ENCODE assay signal across 11 mouse cellular contexts in the genomic region with DNA sequence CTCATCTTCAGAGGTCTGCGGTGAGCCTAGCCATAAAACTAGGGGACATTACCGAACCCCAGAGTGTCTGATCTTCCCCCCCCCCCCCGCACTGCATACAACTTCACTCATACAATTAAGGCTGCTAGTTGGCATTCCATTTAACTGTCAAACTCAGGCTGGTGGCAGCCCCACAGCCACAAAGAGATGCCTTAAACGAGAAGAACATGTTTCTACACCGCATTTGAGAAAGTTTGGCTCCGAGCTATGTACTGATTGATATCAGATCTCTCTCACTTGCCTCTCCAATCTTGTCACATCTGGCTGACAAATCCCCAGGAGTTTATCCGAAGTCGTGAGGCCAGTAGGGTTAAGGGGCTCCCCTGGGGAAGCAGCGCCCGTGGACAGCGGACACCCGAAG. TPM values are rescaled to one million over a fixed set of nuclear protein-coding genes. Genes with fewer than 3 reads are reported as not detected.
DNase-seq lines count a peak whose midpoint lies in the region; ATAC-seq lines count a peak whose summit lies in the region.
"Had no signal": no experiment of that assay in that cellular context is flagged by ENCODE, and none has a peak within 500 bp of the region (broad histone marks: within the 10 kb centered on the region; RNA-seq: fewer than 3 reads in every experiment).

No protein-coding gene starts in this region.

- no peak overlapping the region for H3K27ac ChIP-seq in kidney, embryonic 14.5 days (ENCODE audit: low read depth, low read length)
- no peak overlapping the region for H3K27ac ChIP-seq in embryonic facial prominence, embryonic 13.5 days
- H3K27ac ChIP-seq in hindbrain, embryonic 14.5 days = no peak overlapping the region
- H3K27ac ChIP-seq in midbrain, embryonic 14.5 days (replicated peaks; ENCODE audit: low read depth, low read length) = no peak overlapping the region
- H3K27ac ChIP-seq: liver, embryonic 13.5 days had no signal

- intact Hi-C loops in left cerebral cortex, postnatal 4 days (cut with DNase I) = no loop called here

- 0 out of 2 replicates have a peak overlapping the region, but pooled peaks have one; percentile 28 for H3K9ac ChIP-seq in kidney, embryonic 14.5 days (ENCODE audit: low read depth, low read length)
- peak overlapping the region; percentile 66 for H3K9ac ChIP-seq in embryonic facial prominence, embryonic 13.5 days
- H3K9ac ChIP-seq in hindbrain, embryonic 14.5 days = no peak overlapping the region
- H3K9ac ChIP-seq in midbrain, embryonic 14.5 days (replicated peaks; ENCODE audit: low read length) = no peak overlapping the region
- H3K9ac ChIP-seq: liver, embryonic 13.5 days had no signal

- peak overlapping the region; percentile 57 for H3K4me3 ChIP-seq in kidney, embryonic 14.5 days (ENCODE audit: low read length)
- peak overlapping the region; percentile 60 for H3K4me3 ChIP-seq in embryonic facial prominence, embryonic 13.5 days
- H3K4me3 ChIP-seq in hindbrain, embryonic 14.5 days (replicated peaks; ENCODE audit: low read length) = peak overlapping the region; percentile 47
- no peak overlapping the region for H3K4me3 ChIP-seq in midbrain, embryonic 14.5 days (replicated peaks; ENCODE audit: low read depth, low read length)

- H3K27me3 ChIP-seq in kidney, embryonic 14.5 days (ENCODE audit: control insufficient read depth, insufficient read depth, low read length) = peaks cover 74% of the 10 kb centered on the region
- H3K27me3 ChIP-seq in embryonic facial prominence, embryonic 13.5 days = peaks cover 82% of the 10 kb centered on the region
- peaks cover 81% of the 10 kb centered on the region for H3K27me3 ChIP-seq in hindbrain, embryonic 14.5 days (ENCODE audit: control insufficient read depth, insufficient read depth, low read length)
- H3K27me3 ChIP-seq in midbrain, embryonic 14.5 days (ENCODE audit: control insufficient read depth, insufficient read depth, low read length) = peaks cover 62% of the 10 kb centered on the region

- H3K9me3 ChIP-seq in kidney, embryonic 14.5 days (ENCODE audit: control insufficient read depth, low read length) = no peaks in the 10 kb centered on the region
- no peaks in the 10 kb centered on the region for H3K9me3 ChIP-seq in embryonic facial prominence, embryonic 13.5 days
- H3K9me3 ChIP-seq in hindbrain, embryonic 14.5 days (ENCODE audit: control insufficient read depth, low read length) = no peaks in the 10 kb centered on the region
- H3K9me3 ChIP-seq in midbrain, embryonic 14.5 days (ENCODE audit: control insufficient read depth, low read length) = no peaks in the 10 kb centered on the region
- H3K9me3 ChIP-seq: liver, embryonic 13.5 days had no signal

- no peak for DNase-seq in kidney, adult 11 months
- no peak for DNase-seq in hindbrain, embryonic 14.5 days (ENCODE audit: low spot score)
- no peak for DNase-seq in midbrain, embryonic 14.5 days
- no peak for DNase-seq in left cerebral cortex, postnatal 4 days
- no peak for DNase-seq in cerebellum, adult 8-10 months
- DNase-seq: adrenal gland, adult 8-10 months; liver, embryonic 13.5 days had no signal

- WGBS in kidney, embryonic 14.5 days = 4% methylated on average over 12 of the region's 12 CpGs
- 1% methylated on average over 12 of the region's 12 CpGs for WGBS in embryonic facial prominence, embryonic 13.5 days
- 8% methylated on average over 12 of the region's 12 CpGs for WGBS in hindbrain, embryonic 14.5 days
- 3% methylated on average over 12 of the region's 12 CpGs for WGBS in midbrain, embryonic 14.5 days

- H3K36me3 ChIP-seq in kidney, embryonic 14.5 days (ENCODE audit: control insufficient read depth, insufficient read depth, low read length) = no peaks in the 10 kb centered on the region
- no peaks in the 10 kb centered on the region for H3K36me3 ChIP-seq in embryonic facial prominence, embryonic 13.5 days
- H3K36me3 ChIP-seq in hindbrain, embryonic 14.5 days (replicated peaks; ENCODE audit: control insufficient read depth, insufficient read depth) = no peaks in the 10 kb centered on the region
- H3K36me3 ChIP-seq in midbrain, embryonic 14.5 days (ENCODE audit: control insufficient read depth, insufficient read depth, low read length) = no peaks in the 10 kb centered on the region
- H3K36me3 ChIP-seq: liver, embryonic 13.5 days had no signal

- no peak for ATAC-seq in kidney, embryonic 14.5 days (ENCODE audit: low FRiP score, low TSS enrichment)
- ATAC-seq in embryonic facial prominence, embryonic 13.5 days (ENCODE audit: insufficient number of reproducible peaks, insufficient read depth, low FRiP score, low TSS enrichment, low read depth) = no peak
- no peak for ATAC-seq in hindbrain, embryonic 14.5 days (ENCODE audit: low FRiP score)
- ATAC-seq in midbrain, embryonic 14.5 days (ENCODE audit: low FRiP score, low TSS enrichment) = no peak
- ATAC-seq in activated CD4-positive, CD25-positive, alpha-beta regulatory T cell, adult 4 months = no peak

- peak overlapping the region; percentile 98 for H3K4me2 ChIP-seq in kidney, embryonic 14.5 days (replicated peaks; ENCODE audit: low read depth, low read length)
- H3K4me2 ChIP-seq in embryonic facial prominence, embryonic 13.5 days = peak overlapping the region; percentile 97
- peak overlapping the region; percentile 91 for H3K4me2 ChIP-seq in hindbrain, embryonic 14.5 days (replicated peaks)
- H3K4me2 ChIP-seq in midbrain, embryonic 14.5 days (ENCODE audit: low read length) = peak overlapping the region; percentile 90

- peaks cover 6% of the 10 kb centered on the region; the same call in 1 of the 2 replicates for H3K4me1 ChIP-seq in kidney, embryonic 14.5 days (ENCODE audit: control insufficient read depth, insufficient read depth, low read length)
- H3K4me1 ChIP-seq in embryonic facial prominence, embryonic 13.5 days = peaks cover 24% of the 10 kb centered on the region
- 0 out of 2 replicates have a peak, but pooled peaks cover 3% of the 10 kb centered on the region for H3K4me1 ChIP-seq in hindbrain, embryonic 14.5 days (replicated peaks; ENCODE audit: control insufficient read depth, insufficient read depth, low read length)
- peaks cover 3% of the 10 kb centered on the region; the same call in 1 of the 2 replicates for H3K4me1 ChIP-seq in midbrain, embryonic 14.5 days (ENCODE audit: control insufficient read depth, insufficient read depth, low read length)

RNA-seq across cellular contexts. Expression of gene Bnc1, which starts 1.0 kb away (rescaled TPM):
- 0.08 and 0.13 TPM in 2 replicates for polyA plus RNA-seq in kidney, embryonic 14.5 days (2014; fragmentation: Nextera tagmentation; extraction: Ambion mirVana)
- 2.0 and 2.2 TPM in 2 replicates for polyA plus RNA-seq in embryonic facial prominence, embryonic 13.5 days (2015; fragmentation: Nextera tagmentation; extraction: Ambion mirVana)
- 0.20 and 0.25 TPM in 2 replicates for polyA plus RNA-seq in hindbrain, embryonic 14.5 days (2014; fragmentation: Nextera tagmentation; extraction: Ambion mirVana)
- polyA plus RNA-seq in midbrain, embryonic 14.5 days (2014; fragmentation: Nextera tagmentation; extraction: Ambion mirVana) = 0.27 and 0.30 TPM in 2 replicates
- not detected for polyA plus RNA-seq in activated CD4-positive, CD25-positive, alpha-beta regulatory T cell, adult 4 months (2017; shearing (Covaris generic))
- not detected for total RNA-seq in left cerebral cortex, postnatal 4 days (2021)
- polyA plus RNA-seq: cortical plate, adult 2 months had no signal

RNA-seq across cellular contexts. Expression of gene Hdgfl3, which starts 56.8 kb away (rescaled TPM):
- 21.5 and 21.6 TPM in 2 replicates for polyA plus RNA-seq in kidney, embryonic 14.5 days (2014; fragmentation: Nextera tagmentation; extraction: Ambion mirVana)
- polyA plus RNA-seq in embryonic facial prominence, embryonic 13.5 days (2015; fragmentation: Nextera tagmentation; extraction: Ambion mirVana) = 22.2 and 24.0 TPM in 2 replicates
- polyA plus RNA-seq in hindbrain, embryonic 14.5 days (2014; fragmentation: Nextera tagmentation; extraction: Ambion mirVana) = 79.5 and 84.3 TPM in 2 replicates
- polyA plus RNA-seq in midbrain, embryonic 14.5 days (2014; fragmentation: Nextera tagmentation; extraction: Ambion mirVana) = 99.2 and 99.4 TPM in 2 replicates
- 10 to 100 TPM in 1 of 2 experiments, 1 to 10 TPM in 1; 7.9 to 10.2 TPM for polyA plus RNA-seq in activated CD4-positive, CD25-positive, alpha-beta regulatory T cell, adult 4 months (2017; shearing (Covaris generic))
- total RNA-seq in left cerebral cortex, postnatal 4 days (2021) = 100 to 1,000 TPM; 124 to 126 TPM

Comparison
In these comparisons a context has a peak if more than half of its experiments do, and no peak if none do; other contexts are left out.
1. H3K9ac ChIP-seq: peak in kidney, embryonic 14.5 days (single experiment) and embryonic facial prominence, embryonic 13.5 days (single experiment); none in hindbrain, embryonic 14.5 days (single experiment) and midbrain, embryonic 14.5 days (single experiment).
2. Peak in every context shown above with its lines, with median percentiles within 50 percentile points of each other: H3K4me2 ChIP-seq.